ENCODE assay signal across 31 mouse cellular contexts in genomic region chr15:17181358-17182022, GRCm38 (mm10).
"Had no signal": no experiment of that assay in that cellular context is flagged by ENCODE, and none has a peak within 500 bp of the region (broad histone marks: within the 10 kb centered on the region; RNA-seq: fewer than 3 reads in every experiment).

No protein-coding gene starts in this region.

- H3K4me2 ChIP-seq: limb, embryonic 12.5 days; limb, embryonic 13.5 days; limb, embryonic 15.5 days; liver, embryonic 12.5 days; liver, embryonic 13.5 days; liver, embryonic 15.5 days; lung, embryonic 14.5 days; lung, embryonic 15.5 days; midbrain, embryonic 11.5 days; midbrain, embryonic 12.5 days; midbrain, embryonic 13.5 days; midbrain, embryonic 15.5 days; neural tube, embryonic 12.5 days; neural tube, embryonic 13.5 days had no signal

- H3K4me3 ChIP-seq: limb, embryonic 12.5 days; limb, embryonic 13.5 days; limb, embryonic 15.5 days; liver, embryonic 12.5 days; liver, embryonic 13.5 days; liver, embryonic 15.5 days; lung, embryonic 15.5 days; megakaryocyte, embryonic 14.5 days; midbrain, embryonic 10.5 days; midbrain, embryonic 12.5 days; midbrain, embryonic 13.5 days; midbrain, embryonic 15.5 days; myocyte; neural tube, embryonic 12.5 days; neural tube, embryonic 13.5 days had no signal

- H3K36me3 ChIP-seq: limb, embryonic 12.5 days; limb, embryonic 13.5 days; limb, embryonic 15.5 days; liver, embryonic 12.5 days; liver, embryonic 13.5 days; liver, embryonic 15.5 days; lung, embryonic 15.5 days; midbrain, embryonic 10.5 days; midbrain, embryonic 12.5 days; midbrain, embryonic 13.5 days; midbrain, embryonic 15.5 days; neural tube, embryonic 12.5 days; neural tube, embryonic 13.5 days had no signal

- H3K4me1 ChIP-seq: limb, embryonic 12.5 days; limb, embryonic 13.5 days; limb, embryonic 15.5 days; liver, embryonic 12.5 days; liver, embryonic 13.5 days; liver, embryonic 15.5 days; lung, embryonic 15.5 days; megakaryocyte, embryonic 14.5 days; midbrain, embryonic 10.5 days; midbrain, embryonic 12.5 days; midbrain, embryonic 13.5 days; midbrain, embryonic 15.5 days; neural tube, embryonic 12.5 days; neural tube, embryonic 13.5 days had no signal

- H3K9me3 ChIP-seq: limb, embryonic 12.5 days; limb, embryonic 13.5 days; limb, embryonic 15.5 days; liver, embryonic 12.5 days; liver, embryonic 13.5 days; liver, embryonic 15.5 days; lung, embryonic 15.5 days; megakaryocyte, embryonic 14.5 days; midbrain, embryonic 10.5 days; midbrain, embryonic 12.5 days; midbrain, embryonic 13.5 days; midbrain, embryonic 15.5 days; neural tube, embryonic 12.5 days; neural tube, embryonic 13.5 days had no signal

- H3K27me3 ChIP-seq: limb, embryonic 12.5 days; limb, embryonic 13.5 days; limb, embryonic 15.5 days; liver, embryonic 12.5 days; liver, embryonic 13.5 days; liver, embryonic 15.5 days; lung, embryonic 15.5 days; megakaryocyte, embryonic 14.5 days; midbrain, embryonic 12.5 days; midbrain, embryonic 13.5 days; midbrain, embryonic 15.5 days; neural tube, embryonic 12.5 days; neural tube, embryonic 13.5 days had no signal

- ATAC-seq: liver, embryonic 12.5 days; liver, postnatal 0 days; lung, postnatal 0 days; midbrain, embryonic 13.5 days; midbrain, embryonic 15.5 days; midbrain, embryonic 16.5 days had no signal

- H3K27ac ChIP-seq: limb, embryonic 12.5 days; limb, embryonic 13.5 days; limb, embryonic 15.5 days; liver, embryonic 12.5 days; liver, embryonic 13.5 days; liver, embryonic 14.5 days; liver, embryonic 15.5 days; lung, embryonic 15.5 days; macrophage; midbrain, embryonic 10.5 days; midbrain, embryonic 12.5 days; midbrain, embryonic 13.5 days; midbrain, embryonic 15.5 days; neural tube, embryonic 12.5 days; neural tube, embryonic 13.5 days had no signal

- DNase-seq: left cerebral cortex, postnatal 4 days; liver; liver, embryonic 13.5 days; liver, postnatal 0 days; lung, adult 18-20 months; lung, adult 2 months; lung, embryonic 14.5 days; lung, postnatal 10 days; lung, postnatal 14 days; lung, postnatal 36 days; lung, postnatal 4 days; midbrain, embryonic 14.5 days had no signal

- H3K9ac ChIP-seq: limb, embryonic 12.5 days; limb, embryonic 13.5 days; limb, embryonic 15.5 days; liver, embryonic 12.5 days; liver, embryonic 13.5 days; liver, embryonic 14.5 days; liver, embryonic 15.5 days; liver, postnatal 0 days; lung, embryonic 14.5 days; lung, embryonic 15.5 days; midbrain, embryonic 12.5 days; midbrain, embryonic 13.5 days; midbrain, embryonic 15.5 days; neural tube, embryonic 12.5 days; neural tube, embryonic 13.5 days had no signal
